Mouse (Mus musculus) ES-Bruce4 (cell line): Measurements from ENCODE around the gene Jhy. TPM values are rescaled to one million over a fixed set of nuclear protein-coding genes. Genes with fewer than 3 reads are reported as not detected.

Experiments used
- H3K27ac ChIP-seq: 2 replicates; pipeline ENCODE4 v1.5.1; 2012; ENCODE audit warnings: low read length, inconsistent platforms; ENCODE audit not compliant: insufficient read depth
- H3K27me3 ChIP-seq: 2 replicates; pipeline ENCODE4 v1.6.1; 2012; ENCODE audit warnings: mild to moderate bottlenecking, low read length, inconsistent platforms; ENCODE audit not compliant: control insufficient read depth, poor library complexity, insufficient read depth, severe bottlenecking
- H3K36me3 ChIP-seq: 2 replicates; pipeline ENCODE4 v1.6.1; 2012; ENCODE audit warnings: inconsistent platforms, mild to moderate bottlenecking, low read length, moderate library complexity; ENCODE audit not compliant: control insufficient read depth, poor library complexity, insufficient read depth, severe bottlenecking
- H3K4me1 ChIP-seq: one replicate; pipeline ENCODE4 v1.8.1; 2011; ENCODE audit warnings: low read length; ENCODE audit not compliant: control insufficient read depth, insufficient read depth
- H3K4me3 ChIP-seq: 2 replicates; pipeline ENCODE4 v1.5.1; 2011; ENCODE audit warnings: low read depth, mild to moderate bottlenecking, low read length
- H3K9ac ChIP-seq: 2 replicates; pipeline ENCODE4 v1.6.1; 2012; ENCODE audit warnings: low read depth, mild to moderate bottlenecking, inconsistent platforms; ENCODE audit not compliant: poor library complexity, severe bottlenecking
- H3K9me3 ChIP-seq: replicated peaks from 2 replicates; pipeline ENCODE4 v1.6.1; 2012; ENCODE audit warnings: mild to moderate bottlenecking, low read length, inconsistent platforms; ENCODE audit not compliant: control insufficient read depth, poor library complexity, insufficient read depth, severe bottlenecking
- CTCF ChIP-seq: IDR thresholded peaks from one replicate; pipeline ENCODE4 v1.8.1; 2011; ENCODE audit warnings: low read depth, low read length
- EP300 ChIP-seq: IDR thresholded peaks from 2 replicates; pipeline ENCODE4 v1.6.1; 2011; ENCODE audit warnings: low read depth, low read length; ENCODE audit not compliant: insufficient read depth
- POLR2A ChIP-seq: IDR thresholded peaks from one replicate; pipeline ENCODE4 v1.8.1; 2011; ENCODE audit warnings: low read length; ENCODE audit not compliant: insufficient read depth
- polyA plus RNA-seq: library from polyadenylated mRNA; stranded (reverse); fragments of >200 nt; gene quantifications from 2 replicates; pipeline ENCODE4 v1.2.4, GENCODE M21; 2011; ENCODE audit warnings: low read depth; ENCODE audit not compliant: missing spikeins, insufficient read depth, insufficient read length

Gene Jhy
- polyA plus RNA-seq, 1 experiment, result not detected

GRCm38 (mm10) chr9:40908411-40908810 is 55.5 kb downstream of the Jhy start:
- Histone ChIP-seq H3K36me3 (no peaks in the 10 kb centered on the region), H3K9me3 (no peaks in the 10 kb centered on the region), H3K4me3 (no peak overlapping the region), H3K9ac (no peak overlapping the region), H3K4me1 (no peaks in the 10 kb centered on the region), H3K27ac (no peak overlapping the region), H3K27me3 (no peaks in the 10 kb centered on the region)
- no peak for TF ChIP-seq EP300
- TF ChIP-seq CTCF, result no peak
- no peak for TF ChIP-seq POLR2A

GRCm38 (mm10) chr9:40907413-40907812 is 56.5 kb downstream of the Jhy start:
- Histone ChIP-seq H3K9ac (no peak overlapping the region), H3K27me3 (no peaks in the 10 kb centered on the region), H3K4me1 (no peaks in the 10 kb centered on the region), H3K27ac (no peak overlapping the region), H3K9me3 (no peaks in the 10 kb centered on the region), H3K36me3 (no peaks in the 10 kb centered on the region), H3K4me3 (no peak overlapping the region)
- TF ChIP-seq CTCF, result no peak
- TF ChIP-seq POLR2A, result no peak
- TF ChIP-seq EP300, result no peak

GRCm38 (mm10) chr9:40892456-40892855 is 71.5 kb downstream of the Jhy start:
- H3K4me3 ChIP-seq, result no peak overlapping the region
- H3K4me1 ChIP-seq, result no peaks in the 10 kb centered on the region
- no peaks in the 10 kb centered on the region for H3K36me3 ChIP-seq
- no peaks in the 10 kb centered on the region for H3K9me3 ChIP-seq
- no peaks in the 10 kb centered on the region for H3K27me3 ChIP-seq
- TF ChIP-seq EP300 (no peak), CTCF (no peak)
- H3K9ac ChIP-seq, result no peak overlapping the region
- H3K27ac ChIP-seq, result no peak overlapping the region

- Histone ChIP-seq H3K9me3 (no peaks in the 10 kb centered on the region), H3K27me3 (no peaks in the 10 kb centered on the region), H3K4me1 (no peaks in the 10 kb centered on the region), H3K9ac (no peak overlapping the region), H3K4me3 (no peak overlapping the region), H3K36me3 (no peaks in the 10 kb centered on the region), H3K27ac (no peak overlapping the region)
- TF ChIP-seq EP300 (no peak), CTCF (no peak), POLR2A (no peak)
These were observed 74.5 kb downstream of the Jhy start for GRCm38 (mm10) chr9:40889389-40889788.

- no peak overlapping the region for H3K4me3 ChIP-seq
- H3K4me1 ChIP-seq, result no peaks in the 10 kb centered on the region
- TF ChIP-seq EP300 (no peak), POLR2A (no peak), CTCF (no peak)
- no peaks in the 10 kb centered on the region for H3K27me3 ChIP-seq
- no peaks in the 10 kb centered on the region for H3K36me3 ChIP-seq
- H3K9ac ChIP-seq, result no peak overlapping the region
- H3K9me3 ChIP-seq, result no peaks in the 10 kb centered on the region
- H3K27ac ChIP-seq, result no peak overlapping the region
These were observed 78.2 kb downstream of the Jhy start for GRCm38 (mm10) chr9:40885669-40886068.

GRCm38 (mm10) chr9:40878998-40879397 is 84.9 kb downstream of the Jhy start:
- Histone ChIP-seq H3K9ac (no peak overlapping the region), H3K9me3 (no peaks in the 10 kb centered on the region), H3K4me3 (no peak overlapping the region), H3K36me3 (no peaks in the 10 kb centered on the region), H3K4me1 (no peaks in the 10 kb centered on the region), H3K27me3 (peaks cover 27% of the 10 kb centered on the region), H3K27ac (no peak overlapping the region)
- TF ChIP-seq EP300 (no peak), POLR2A (no peak), CTCF (no peak)
